Mouse (Mus musculus) liver, postnatal 0 days (tissue): Measurements from ENCODE around the gene Gnmt.

ENCODE experiments used
- CTCF ChIP-seq: sonication (generic); IDR thresholded peaks from 2 replicates; pipeline ENCODE4 v1.5.1; 2016; ENCODE audit warnings: antibody characterized with exemption, low read depth
- EP300 ChIP-seq: IDR thresholded peaks from 2 replicates; pipeline ENCODE4 v1.6.1; 2016; ENCODE audit warnings: antibody characterized with exemption, low read depth, mild to moderate bottlenecking

DNA sequence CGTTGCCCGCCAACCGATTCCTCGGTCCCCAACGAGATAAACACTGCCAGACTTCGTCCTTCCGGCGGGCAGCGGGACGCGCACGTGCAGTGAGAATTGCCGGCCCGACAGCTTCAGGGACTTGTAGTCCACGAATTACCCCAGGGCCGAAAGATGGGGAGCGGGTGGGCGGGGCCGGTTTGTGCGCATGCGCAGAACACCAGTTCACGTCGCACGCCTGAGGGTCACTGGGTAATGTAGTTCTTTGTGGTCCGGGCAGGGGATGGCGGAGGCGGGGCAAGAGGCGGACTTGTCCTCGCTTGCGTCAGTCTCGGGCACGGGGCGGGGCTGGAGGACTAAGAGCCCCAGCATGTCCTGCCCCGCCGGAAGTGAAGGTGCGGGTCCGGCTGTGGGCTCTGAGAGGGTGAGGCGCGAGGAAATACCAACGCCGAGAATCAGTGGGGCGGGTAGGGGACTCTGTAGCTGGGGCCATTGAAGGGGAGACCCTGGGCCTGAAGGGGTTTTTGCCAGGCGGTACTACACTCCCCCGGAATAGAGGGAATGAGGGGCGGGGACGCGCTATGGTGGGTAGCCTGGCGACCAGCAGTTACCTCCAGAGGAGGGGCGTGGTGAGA is 48.1 kb downstream of the Gnmt start, which contains the start of gene Klhdc3:
- TF ChIP-seq CTCF: no peak
- no peak for TF ChIP-seq EP300
